11 mouse cellular contexts compared by ENCODE assay signal in the genomic region with DNA sequence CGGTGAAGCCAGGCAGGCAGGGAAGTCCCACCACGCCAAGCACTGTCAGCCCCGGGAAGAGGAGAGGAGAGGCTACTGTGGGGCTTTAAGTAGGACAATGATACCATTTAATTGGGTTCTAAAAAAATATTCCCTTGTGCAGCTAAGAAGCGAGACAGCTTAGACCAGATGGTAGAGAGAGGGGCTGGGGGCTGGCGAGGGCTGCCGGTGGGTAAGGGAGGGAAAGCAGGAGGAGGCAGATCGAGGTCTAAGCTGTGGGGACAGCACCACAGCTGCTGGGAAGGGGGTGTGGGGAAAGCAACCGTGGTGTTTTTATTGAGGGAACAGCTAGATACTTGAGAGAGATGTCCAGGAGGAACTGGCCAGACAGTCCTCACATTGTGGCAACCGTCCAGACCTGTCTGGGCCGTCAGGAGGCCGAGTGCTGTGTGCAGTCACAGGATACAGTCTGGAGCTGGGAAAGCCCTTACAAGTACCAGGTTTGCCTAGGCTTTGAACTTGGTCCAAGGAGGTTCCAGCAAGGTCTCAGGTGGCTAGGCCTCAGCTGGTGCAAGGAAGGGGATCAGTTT. TPM values are rescaled to one million over a fixed set of nuclear protein-coding genes. Genes with fewer than 3 reads are reported as not detected.
DNase-seq lines count a peak whose midpoint lies in the region; TF ChIP-seq lines count a peak whose summit lies in the region.
"Had no signal": no experiment of that assay in that cellular context is flagged by ENCODE, and none has a peak within 500 bp of the region (broad histone marks: within the 10 kb centered on the region; RNA-seq: fewer than 3 reads in every experiment).

No protein-coding gene starts in this region.

- H3K4me3 ChIP-seq in heart, adult 2 months, result no peak overlapping the region
- no peak overlapping the region for H3K4me3 ChIP-seq in thymus, adult 2 months (ENCODE audit: control insufficient read depth, insufficient read depth, low read length)
- H3K4me3 ChIP-seq: stomach, embryonic 15.5 days had no signal

- intact Hi-C loops in heart, adult 2 months (cut with DNase I), result no loop called here
- intact Hi-C loops in heart, postnatal 10 days (cut with DNase I), result loop anchor here (5.0 kb wide), 1 partner anchor 435 kb away; no protein-coding TSS in a partner anchor

- TF ChIP-seq EP300 in heart, adult 2 months (IDR thresholded peaks at IDR 0.05; ENCODE audit: insufficient read depth, low read depth, low read length), result 0 out of 2 replicates have a peak, but pooled peaks have one; percentile 29

- peaks cover 5% of the 10 kb centered on the region for H3K4me1 ChIP-seq in heart, adult 2 months (ENCODE audit: control insufficient read depth, insufficient read depth, low read length)
- peaks cover 53% of the 10 kb centered on the region for H3K4me1 ChIP-seq in thymus, adult 2 months (replicated peaks; ENCODE audit: control insufficient read depth, insufficient read depth, low read length)

- H3K9ac ChIP-seq in heart, adult 2 months (ENCODE audit: low read depth, low read length), result no peak overlapping the region
- H3K9ac ChIP-seq: stomach, embryonic 15.5 days had no signal

- no peak for TF ChIP-seq CTCF in heart, adult 2 months (IDR thresholded peaks at IDR 0.05)
- no peak for TF ChIP-seq CTCF in thymus, adult 2 months (IDR thresholded peaks at IDR 0.05; ENCODE audit: borderline replicate concordance, control insufficient read depth, extremely low read depth, insufficient read depth, low read length, poor library complexity)

- H3K27ac ChIP-seq in heart, adult 2 months, result no peak overlapping the region
- H3K27ac ChIP-seq in thymus, adult 2 months (ENCODE audit: control insufficient read depth, insufficient read depth, low read length), result peak overlapping the region; percentile 12; the same call in 1 of the 2 replicates
- H3K27ac ChIP-seq: stomach, embryonic 15.5 days had no signal

- peak in 1 of 2 experiments; percentile 60 for DNase-seq in heart, adult 2 months
- DNase-seq in heart, adult 11 months, result no peak
- no peak for DNase-seq in thymus, adult 2 months
- DNase-seq in thymus, postnatal 0 days (ENCODE audit: low spot score), result no peak
- DNase-seq in heart, postnatal 10 days, result peak; percentile 55 to 67
- DNase-seq in skeletal muscle tissue, adult 2 months (ENCODE audit: low read depth, low spot score), result peak; percentile 81
- DNase-seq in frontal cortex, postnatal 36 days (ENCODE audit: low spot score in 2 of 2), result no peak
- DNase-seq in layer of hippocampus, adult 9-10 months (ENCODE audit: low spot score), result no peak

- H3K79me2 ChIP-seq in heart, adult 2 months (replicated peaks; ENCODE audit: control insufficient read depth, insufficient read depth, low read length), result no peaks in the 10 kb centered on the region; the same call in 1 of the 2 replicates

- H3K27me3 ChIP-seq in heart, adult 2 months (ENCODE audit: control insufficient read depth, insufficient read depth, low read length), result no peaks in the 10 kb centered on the region
- H3K27me3 ChIP-seq in thymus, adult 2 months (ENCODE audit: control insufficient read depth, insufficient read depth, low read length), result no peaks in the 10 kb centered on the region
- H3K27me3 ChIP-seq: CH12.LX; stomach, embryonic 15.5 days had no signal

- TF ChIP-seq POLR2A in heart, adult 2 months (IDR thresholded peaks at IDR 0.05; ENCODE audit: insufficient read depth, low read depth, low read length), result no peak
- no peak for TF ChIP-seq POLR2A in thymus, adult 2 months (IDR thresholded peaks at IDR 0.05; ENCODE audit: control insufficient read depth, extremely low read depth, insufficient read depth, low read length, poor library complexity)

- no peaks in the 10 kb centered on the region for H3K36me3 ChIP-seq in heart, adult 2 months (ENCODE audit: control insufficient read depth, insufficient read depth, low read length)
- H3K36me3 ChIP-seq in thymus, adult 2 months (ENCODE audit: control insufficient read depth, insufficient read depth, low read length), result no peaks in the 10 kb centered on the region
- H3K36me3 ChIP-seq: stomach, embryonic 15.5 days had no signal

- 56% methylated on average over 11 of the region's 11 CpGs for WGBS in heart, adult 2 months
- WGBS in thymus, adult 2 months, result 29% methylated on average over 11 of the region's 11 CpGs

RNA-seq across cellular contexts. Expression of gene BC034090, which starts 22.1 kb away (rescaled TPM):
- 10 to 100 TPM; 37.2 to 37.5 TPM for total RNA-seq in heart, adult 2 months (2021)
- 31.8 and 44.8 TPM in 2 replicates for polyA plus RNA-seq in heart, adult 2 months (2012; rRNA removed)
- 7.6 and 13.1 TPM in 2 replicates for polyA plus RNA-seq in thymus, adult 2 months (2012; rRNA removed)
- 2.3 and 2.8 TPM in 2 replicates for polyA plus RNA-seq in thymus, postnatal 0 days (2015; fragmentation: Nextera tagmentation; extraction: Ambion mirVana)
- total RNA-seq in heart, postnatal 10 days (2021), result 10 to 100 TPM; 53.6 to 56.7 TPM
- total RNA-seq: neutrophil, adult 5-6 weeks had no signal

Comparison
In these comparisons a context has a peak if more than half of its experiments do, and no peak if none do; other contexts are left out.
1. DNase-seq: peak in heart, postnatal 10 days (2 of 2) and skeletal muscle tissue, adult 2 months (single experiment); none in heart, adult 11 months (single experiment), thymus, adult 2 months (single experiment), thymus, postnatal 0 days (single experiment), frontal cortex, postnatal 36 days (0 of 2) and layer of hippocampus, adult 9-10 months (single experiment).